Mouse (Mus musculus): ENCODE results near the gene Prpf4.

DNA sequence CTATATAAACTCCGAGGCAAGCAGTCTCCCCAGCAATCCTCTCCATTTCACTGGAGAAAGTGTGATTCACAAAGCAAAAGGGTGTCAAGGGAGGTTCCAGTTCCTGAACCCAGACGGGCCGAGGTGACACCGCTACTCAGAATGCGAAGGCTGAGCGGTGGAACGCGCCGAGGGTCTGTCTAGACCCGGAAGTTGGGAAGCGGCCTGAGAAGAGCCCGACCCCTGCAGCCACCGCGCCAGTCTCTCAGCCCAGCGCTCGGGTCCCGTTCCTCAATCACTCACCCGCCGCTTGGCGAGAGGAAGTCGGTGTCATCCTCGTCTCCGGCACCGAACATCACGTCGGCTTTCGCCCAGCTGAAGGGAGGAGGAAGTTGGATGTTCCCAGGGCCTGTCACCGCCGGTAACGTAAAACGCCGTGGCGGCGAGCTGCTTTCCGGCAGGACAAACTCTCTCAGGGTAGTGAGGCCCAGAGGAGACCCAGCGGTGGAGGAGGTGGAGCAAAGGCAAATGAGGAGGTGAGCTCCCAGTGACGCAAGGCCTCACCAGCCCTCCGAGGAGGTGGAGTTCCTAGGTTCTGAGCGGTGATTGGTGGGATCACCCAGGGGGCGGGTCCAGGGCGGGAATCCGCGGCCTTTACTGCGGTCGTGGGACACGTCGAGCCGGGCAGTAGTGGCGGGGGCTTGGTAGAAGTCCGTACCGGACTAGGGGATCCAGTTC is 48.4 kb upstream of the Prpf4 start, which contains the start of the genes Fkbp15 and Slc31a1:
- TF ChIP-seq GATA1 (IDR thresholded peaks at IDR 0.05; ENCODE audit: borderline replicate concordance, low read length) (no peak), FLI1 (IDR thresholded peaks at IDR 0.05; ENCODE audit: low read length) (peak; percentile 49; the same call in 1 of the 2 replicates)

Data from megakaryocyte, embryonic 14.5 days (primary cell).